Mouse (Mus musculus) adrenal gland, postnatal 10 days (tissue): ENCODE measurements around the gene Deaf1. TPM values are rescaled to one million over a fixed set of nuclear protein-coding genes. Genes with fewer than 3 reads are reported as not detected.

ENCODE experiments used
- DNase-seq: peaks from one replicate; pipeline ENCODE4 v3.0.0; 2021; ENCODE audit warnings: mixed read lengths
- long read RNA-seq, 2 experiments: library from polyadenylated mRNA; stranded (forward); transcript quantifications; one replicate each; pipeline ENCODE4 v2.0.0; 2021
- total RNA-seq, 2 experiments: library from RNA; stranded (reverse); gene quantifications; 2 replicates each; pipeline ENCODE4 v1.2.3; 2021

Gene Deaf1
- 10 to 100 TPM; 39.9 to 59.2 TPM for total RNA-seq
- long read RNA-seq, experiment 1, transcript Deaf1-201 (12 exons, 2,135 nt): major isoform, 28 of 50 reads
- long read RNA-seq, experiment 1, partial matches to known transcripts: 8 of 50 reads
- long read RNA-seq, experiment 1, other reads (novel, unspliced or antisense): 14 of 50 reads
- long read RNA-seq, experiment 2, transcript Deaf1-201 (12 exons, 2,135 nt): major isoform, 33 of 67 reads
- long read RNA-seq, experiment 2, partial matches to known transcripts: 6 of 67 reads
- long read RNA-seq, experiment 2, other reads (novel, unspliced or antisense): 28 of 67 reads

- peak; percentile 99 for DNase-seq
Measured at GRCm38 (mm10) chr7:141327469-141328372, at the start of gene Deaf1, which contains the start of gene Tmem80. Gene Deaf1, minus strand, starts transcription at chr7:141327690. Gene Tmem80, plus strand, starts transcription at chr7:141327739.

DNA sequence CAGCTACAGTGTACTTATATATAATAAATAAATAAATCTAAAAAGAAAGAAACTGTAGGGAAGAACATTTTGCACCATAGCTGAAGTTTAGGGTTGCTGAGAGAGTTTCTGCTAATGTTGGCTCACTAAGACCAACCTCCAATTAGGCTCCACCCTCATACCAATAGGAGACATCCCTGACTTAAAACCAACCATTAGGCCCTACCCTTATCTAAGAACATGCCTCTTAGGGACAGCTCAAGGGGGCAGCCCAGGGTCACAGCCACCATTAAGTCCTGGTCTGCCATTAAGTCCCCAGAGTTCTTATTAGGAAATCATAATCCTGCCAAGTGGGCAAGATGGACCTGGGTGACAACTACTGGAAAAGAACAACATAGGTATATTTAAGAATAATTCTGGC is 46.9 kb upstream of the Deaf1 start:
- no peak for DNase-seq

DNA sequence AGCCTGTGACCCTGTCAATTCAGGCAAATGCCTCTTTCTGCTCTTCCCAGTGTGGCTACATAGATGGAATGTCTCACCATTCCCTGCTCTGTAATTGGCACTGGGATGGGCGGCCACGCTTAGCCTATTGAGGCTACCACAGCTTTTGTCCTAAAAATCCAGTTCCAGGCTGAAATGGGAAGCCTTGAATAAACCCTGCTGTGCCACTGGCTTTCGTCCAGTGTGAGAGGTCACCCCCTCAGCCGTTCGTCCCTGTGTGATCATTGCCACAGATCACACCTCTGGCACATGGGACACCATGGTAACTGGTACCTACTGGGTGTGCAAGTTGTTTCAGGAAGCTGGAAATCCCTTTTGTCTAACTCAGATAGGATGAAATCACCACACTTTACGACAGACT is 46.1 kb upstream of the Deaf1 start:
- DNase-seq: peak; percentile 56

DNA sequence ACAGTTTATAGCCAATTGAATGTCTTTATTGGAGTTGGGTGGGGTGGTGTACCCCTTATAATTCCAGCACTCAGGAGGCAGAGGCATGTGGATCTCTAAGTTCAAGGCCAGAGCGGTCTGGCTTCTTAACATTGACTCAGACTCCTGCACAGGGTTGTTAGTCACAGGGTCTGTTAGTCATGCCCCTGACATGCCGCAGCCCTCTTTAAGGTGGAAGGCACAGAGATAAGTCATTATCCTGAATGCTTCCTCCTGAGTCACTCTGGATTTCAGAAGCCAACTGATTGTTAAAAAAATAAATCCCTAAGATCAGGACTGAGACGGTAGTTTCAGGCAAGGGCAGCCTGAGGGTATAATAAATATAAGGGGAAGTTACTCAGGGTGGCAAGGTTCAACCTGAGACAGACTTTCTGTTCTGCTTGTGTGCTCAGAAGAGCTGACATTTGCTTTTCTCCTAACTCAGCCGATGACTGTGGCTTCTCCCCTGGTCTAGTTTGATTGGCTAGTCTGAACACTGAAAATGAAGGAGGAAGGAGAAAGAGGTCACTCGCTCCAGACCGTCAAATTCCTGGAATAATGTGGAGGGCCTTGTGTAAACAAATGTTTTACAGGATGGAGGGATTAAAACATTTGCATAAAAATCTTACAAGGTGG is 44.6 kb upstream of the Deaf1 start:
- no peak for DNase-seq

DNA sequence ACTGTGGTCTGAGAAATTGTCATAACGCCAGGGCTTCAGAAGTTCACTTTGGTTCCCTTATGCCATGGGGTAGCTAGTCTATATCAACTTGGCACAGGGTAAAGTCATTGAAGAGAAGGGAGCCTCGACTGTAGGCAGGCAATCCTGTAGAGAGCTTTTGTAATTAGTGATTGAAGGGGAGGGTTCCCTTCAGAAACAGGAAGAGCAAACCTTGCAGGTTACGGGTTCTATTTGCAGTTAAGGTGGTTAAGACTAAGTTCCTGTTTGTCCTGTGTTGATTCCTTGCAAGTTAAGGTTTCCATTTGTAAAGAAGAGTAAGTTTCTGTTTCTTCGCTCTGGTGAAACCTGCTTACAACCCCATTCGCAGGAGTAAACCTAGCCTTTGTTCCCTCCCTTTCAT is 42.4 kb upstream of the Deaf1 start:
- DNase-seq: no peak

DNA sequence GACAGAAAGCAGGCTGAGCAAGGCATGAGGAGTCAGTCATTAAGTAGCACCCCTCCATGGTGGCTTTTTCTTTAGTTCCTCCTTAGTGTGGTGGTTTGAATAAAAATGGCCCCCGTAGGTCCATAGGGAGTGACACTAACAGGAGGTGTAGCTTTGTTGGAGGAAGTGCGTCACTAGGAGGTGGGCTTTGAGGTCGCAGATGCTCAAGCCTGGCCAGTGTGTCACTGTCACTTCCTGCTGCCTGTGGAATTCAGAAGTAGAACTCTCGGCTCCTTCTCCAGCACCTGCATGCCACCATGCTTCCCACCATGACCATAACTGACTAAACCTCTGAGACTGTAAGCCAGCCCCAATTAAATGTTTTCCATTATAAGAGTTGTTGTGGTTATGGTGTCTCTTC is 39.9 kb upstream of the Deaf1 start:
- DNase-seq: no peak

DNA sequence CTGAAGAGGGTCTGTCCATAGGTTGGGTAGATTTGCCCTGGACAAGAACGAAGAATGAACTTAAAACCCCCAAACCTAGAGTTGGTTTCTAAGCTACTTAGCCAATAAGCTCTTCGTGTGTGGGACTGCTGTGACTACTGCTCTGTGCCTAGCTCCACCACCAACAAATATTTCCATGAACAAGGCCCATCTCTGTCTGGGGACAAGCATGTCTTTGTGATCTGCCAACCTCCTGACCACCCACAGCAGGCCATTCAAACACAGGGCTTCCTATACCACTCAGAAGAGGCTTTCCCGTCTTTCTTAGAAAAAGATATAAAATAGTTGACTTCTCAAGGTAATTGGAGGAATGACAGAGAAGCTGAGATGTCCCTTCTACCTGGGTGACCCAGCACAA is 37.6 kb upstream of the Deaf1 start:
- DNase-seq: no peak

GRCm38 (mm10) chr7:141364349-141365048 is 37.0 kb upstream of the Deaf1 start:
- DNase-seq: no peak

GRCm38 (mm10) chr7:141363752-141364125 is 36.2 kb upstream of the Deaf1 start:
- DNase-seq: no peak

- peak; percentile 85 for DNase-seq
Measured at GRCm38 (mm10) chr7:141363106-141363751, 35.7 kb upstream of the Deaf1 start.

DNA sequence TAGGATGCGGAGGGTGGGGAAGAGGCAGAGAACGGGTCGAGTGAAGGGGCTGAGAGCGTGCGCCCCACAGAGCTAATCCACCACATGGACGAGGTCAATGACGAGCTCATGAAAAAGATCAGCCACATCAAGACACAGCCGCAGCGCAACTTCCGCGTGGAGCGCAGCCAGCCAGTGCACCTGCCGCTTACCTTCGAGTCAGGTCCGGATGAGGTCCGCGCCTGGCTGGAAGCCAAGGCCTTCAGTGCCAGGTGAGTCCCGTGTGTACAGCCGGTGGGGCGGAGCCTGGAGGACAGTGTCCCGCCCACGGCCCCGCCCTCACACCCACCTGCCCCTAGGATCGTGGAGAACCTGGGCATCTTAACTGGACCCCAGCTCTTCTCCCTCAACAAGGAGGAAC is 34.0 kb upstream of the Deaf1 start:
- no peak for DNase-seq

DNA sequence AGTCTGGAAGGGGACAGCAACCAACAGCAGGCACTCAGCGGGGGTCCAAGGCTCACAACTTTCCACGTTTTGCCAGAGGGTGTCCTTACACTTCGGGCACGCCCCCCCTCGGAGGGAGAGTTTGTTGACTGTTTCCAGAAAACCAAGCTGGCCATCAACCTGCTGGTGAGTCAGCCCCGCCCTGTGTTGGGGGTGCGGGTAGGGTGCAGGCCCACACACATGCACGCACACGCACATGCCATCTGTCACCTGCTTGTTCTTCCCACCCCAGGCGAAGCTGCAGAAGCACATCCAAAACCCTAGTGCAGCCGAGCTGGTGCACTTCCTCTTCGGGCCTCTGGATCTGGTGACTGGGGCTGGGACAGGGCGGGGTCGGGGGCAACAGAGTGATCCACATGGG is 29.5 kb upstream of the Deaf1 start:
- DNase-seq: no peak

GRCm38 (mm10) chr7:141355626-141356326 is 28.3 kb upstream of the Deaf1 start:
- DNase-seq: peak; percentile 26

- DNase-seq: no peak
Measured at GRCm38 (mm10) chr7:141355051-141355450, 27.6 kb upstream of the Deaf1 start.

GRCm38 (mm10) chr7:141351061-141351460 is 23.6 kb upstream of the Deaf1 start:
- DNase-seq: no peak

DNA sequence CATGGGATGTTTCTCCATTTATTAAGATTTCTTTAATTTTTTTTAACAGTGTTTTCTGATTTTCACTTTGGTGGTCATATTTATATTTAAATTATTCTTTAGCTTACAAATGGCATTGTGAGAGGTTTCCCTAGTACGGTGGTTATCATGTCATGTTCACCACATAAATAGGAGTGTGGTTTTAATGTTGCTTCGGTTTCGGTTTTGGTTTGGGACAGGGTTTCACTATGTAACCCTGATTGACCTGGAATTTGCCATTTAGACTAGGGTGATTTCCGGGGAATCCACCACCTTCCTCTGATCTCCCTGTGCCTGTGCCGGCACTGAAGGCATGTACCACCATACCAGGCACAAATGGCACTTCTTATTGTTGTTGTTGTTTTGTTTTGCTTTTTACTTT is 17.3 kb upstream of the Deaf1 start:
- DNase-seq: no peak

GRCm38 (mm10) chr7:141343696-141344095 is 16.2 kb upstream of the Deaf1 start:
- DNase-seq: no peak

- no peak for DNase-seq
Measured at GRCm38 (mm10) chr7:141343230-141343629, 15.7 kb upstream of the Deaf1 start.

GRCm38 (mm10) chr7:141341689-141342226 is 14.3 kb upstream of the Deaf1 start:
- DNase-seq: no peak

DNA sequence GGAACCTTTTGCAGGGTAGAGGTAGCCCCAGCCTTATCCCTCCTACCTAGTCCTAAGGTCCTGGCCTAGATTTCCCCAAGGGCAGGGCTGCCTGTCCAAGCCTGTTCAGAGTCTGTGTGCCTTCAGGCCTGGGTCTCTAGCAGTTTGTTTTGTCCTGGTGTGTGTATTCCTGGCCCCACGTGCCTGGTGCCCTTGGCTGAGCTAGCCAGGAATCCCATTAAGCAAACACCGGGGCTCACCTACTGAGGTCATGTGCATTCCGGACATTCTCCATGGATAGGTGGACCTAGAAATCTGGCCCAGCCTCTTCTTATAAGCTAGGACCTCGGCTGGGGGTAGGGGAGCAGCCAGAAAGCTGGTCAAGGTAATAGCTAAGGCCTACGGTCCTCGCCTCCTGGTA is 13.0 kb upstream of the Deaf1 start:
- DNase-seq: peak; percentile 16

DNA sequence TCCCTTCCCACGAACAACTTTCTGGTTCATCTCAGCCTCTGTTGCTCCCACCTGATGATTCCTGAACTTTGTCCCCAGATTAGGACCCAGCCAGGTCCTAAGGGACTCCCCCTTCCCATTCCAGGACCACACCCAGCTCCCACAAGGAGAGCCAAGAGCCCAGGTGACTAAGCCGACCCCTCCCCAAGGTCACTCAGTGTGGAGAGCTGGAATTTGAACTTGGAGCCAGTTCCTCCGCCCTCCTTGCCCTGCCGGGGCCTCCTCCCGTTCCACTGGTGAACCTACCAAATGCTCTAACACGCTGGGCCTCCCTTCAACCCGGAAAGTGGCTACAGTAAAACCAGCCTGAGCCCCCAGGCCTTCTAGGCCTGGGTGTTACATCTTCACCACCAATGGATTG is 12.5 kb upstream of the Deaf1 start:
- DNase-seq: no peak
